19 mouse cellular contexts compared by ENCODE assay signal in genomic region chr15:7976775-7977174, GRCm38 (mm10).
A peak's percentile ranks its signal among the peaks of the same experiment; 100 is the strongest.
DNase-seq lines count a peak whose midpoint lies in the region; ATAC-seq lines count a peak whose summit lies in the region.
"Had no signal": no experiment of that assay in that cellular context is flagged by ENCODE, and none has a peak within 500 bp of the region (broad histone marks: within the 10 kb centered on the region; RNA-seq: fewer than 3 reads in every experiment).

No protein-coding gene starts in this region.

- H3K27me3 ChIP-seq in embryonic facial prominence, embryonic 14.5 days (replicated peaks; ENCODE audit: control insufficient read depth, insufficient read depth, low read length): no peaks in the 10 kb centered on the region
- H3K27me3 ChIP-seq in embryonic facial prominence, embryonic 10.5 days (replicated peaks; ENCODE audit: low read depth, poor library complexity, severe bottlenecking): no peaks in the 10 kb centered on the region
- no peaks in the 10 kb centered on the region for H3K27me3 ChIP-seq in kidney, embryonic 15.5 days
- H3K27me3 ChIP-seq: lung, embryonic 15.5 days; Patski had no signal

- no peak overlapping the region for H3K4me2 ChIP-seq in embryonic facial prominence, embryonic 14.5 days (ENCODE audit: low read depth, low read length)
- H3K4me2 ChIP-seq in kidney, embryonic 15.5 days: no peak overlapping the region
- H3K4me2 ChIP-seq: lung, embryonic 15.5 days had no signal

- H3K27ac ChIP-seq in embryonic facial prominence, embryonic 14.5 days (replicated peaks; ENCODE audit: low read depth, low read length): no peak overlapping the region
- no peak overlapping the region for H3K27ac ChIP-seq in embryonic facial prominence, embryonic 10.5 days (replicated peaks)
- H3K27ac ChIP-seq in kidney, embryonic 15.5 days: no peak overlapping the region
- H3K27ac ChIP-seq: hindbrain, postnatal 0 days; lung, embryonic 15.5 days had no signal

- H3K36me3 ChIP-seq in embryonic facial prominence, embryonic 14.5 days (ENCODE audit: control insufficient read depth, insufficient read depth, low read length): peaks cover 6% of the 10 kb centered on the region; the same call in 1 of the 2 replicates
- H3K36me3 ChIP-seq in embryonic facial prominence, embryonic 10.5 days (replicated peaks): peaks cover 8% of the 10 kb centered on the region
- peaks cover 7% of the 10 kb centered on the region for H3K36me3 ChIP-seq in kidney, embryonic 15.5 days
- H3K36me3 ChIP-seq: lung, embryonic 15.5 days had no signal

- no peaks in the 10 kb centered on the region for H3K4me1 ChIP-seq in embryonic facial prominence, embryonic 14.5 days (ENCODE audit: control insufficient read depth, insufficient read depth, low read length)
- no peaks in the 10 kb centered on the region for H3K4me1 ChIP-seq in embryonic facial prominence, embryonic 10.5 days
- H3K4me1 ChIP-seq in kidney, embryonic 15.5 days: no peaks in the 10 kb centered on the region
- H3K4me1 ChIP-seq: lung, embryonic 15.5 days had no signal

- no peak for ATAC-seq in embryonic facial prominence, embryonic 14.5 days (ENCODE audit: low read depth)
- ATAC-seq in kidney, embryonic 15.5 days (replicated peaks; ENCODE audit: low FRiP score): no peak
- ATAC-seq: forebrain, embryonic 14.5 days; hindbrain, postnatal 0 days; Patski had no signal

- H3K4me3 ChIP-seq in embryonic facial prominence, embryonic 14.5 days (ENCODE audit: low read depth, low read length): no peak overlapping the region
- no peak overlapping the region for H3K4me3 ChIP-seq in embryonic facial prominence, embryonic 10.5 days
- no peak overlapping the region for H3K4me3 ChIP-seq in kidney, embryonic 15.5 days (replicated peaks)
- H3K4me3 ChIP-seq: lung, embryonic 15.5 days had no signal

- no peaks in the 10 kb centered on the region for H3K9me3 ChIP-seq in embryonic facial prominence, embryonic 14.5 days (ENCODE audit: control insufficient read depth, low read length)
- H3K9me3 ChIP-seq in embryonic facial prominence, embryonic 10.5 days: no peaks in the 10 kb centered on the region; the same call in 1 of the 2 replicates
- no peaks in the 10 kb centered on the region for H3K9me3 ChIP-seq in kidney, embryonic 15.5 days (replicated peaks)
- H3K9me3 ChIP-seq: lung, embryonic 15.5 days had no signal

- WGBS in embryonic facial prominence, embryonic 14.5 days: 42% methylated on average over 9 of the region's 9 CpGs
- WGBS in embryonic facial prominence, embryonic 10.5 days: 54% methylated on average over 9 of the region's 9 CpGs
- 79% methylated on average over 9 of the region's 9 CpGs for WGBS in kidney, embryonic 15.5 days

- no peak overlapping the region for H3K9ac ChIP-seq in embryonic facial prominence, embryonic 14.5 days (ENCODE audit: low read depth, low read length)
- H3K9ac ChIP-seq in kidney, embryonic 15.5 days: no peak overlapping the region
- H3K9ac ChIP-seq: lung, embryonic 15.5 days had no signal

- peak; percentile 7 for DNase-seq in embryonic facial prominence, embryonic 14.5 days (ENCODE audit: low spot score)
- no peak for DNase-seq in embryonic facial prominence, embryonic 10.5 days (ENCODE audit: low spot score)
- peak; percentile 3 for DNase-seq in kidney, adult 11 months
- DNase-seq in thymus, postnatal 14 days: peak; percentile 9
- DNase-seq in thymus, postnatal 36 days: no peak
- peak; percentile 41 to 51 for DNase-seq in kidney, postnatal 25 days
- no peak for DNase-seq in layer of hippocampus, adult 8-10 months (ENCODE audit: low spot score in 2 of 2)
- DNase-seq: adrenal gland, postnatal 25 days; cerebellum, adult 2 months; gastrocnemius, postnatal 25 days; layer of hippocampus, postnatal 36 days; left cerebral cortex, postnatal 4 days; spleen, adult 18-20 months; thymus, adult 18-20 months had no signal

Comparison
In these comparisons a context has a peak if more than half of its experiments do, and no peak if none do; other contexts are left out.
1. DNase-seq: peak in embryonic facial prominence, embryonic 14.5 days (single experiment), kidney, adult 11 months (single experiment), thymus, postnatal 14 days (single experiment) and kidney, postnatal 25 days (2 of 2); none in embryonic facial prominence, embryonic 10.5 days (single experiment), thymus, postnatal 36 days (0 of 2) and layer of hippocampus, adult 8-10 months (0 of 2).